Mouse (Mus musculus) brown adipose tissue, adult 24 weeks (tissue): ENCODE measurements at regions not wholly inside any gene's neighbourhood (a gene's known extent, or its start where the extent isn't known, plus 50 kb on each side); places are given as distances from the start of the nearest gene placed in this dataset.

Source experiments
- H3K27ac ChIP-seq: fragments of 200-500 bp; replicated peaks from 2 replicates; pipeline ENCODE4 v1.5.1; 2012; ENCODE audit warnings: low read depth, mild to moderate bottlenecking, low read length
- H3K4me1 ChIP-seq: fragments of 200-500 bp; 2 replicates; pipeline ENCODE4 v1.6.1; 2012; ENCODE audit warnings: low read length, mixed read lengths; ENCODE audit not compliant: control insufficient read depth, insufficient read depth, insufficient read length
- H3K4me3 ChIP-seq: fragments of 200-500 bp; 2 replicates; pipeline ENCODE4 v1.5.1; 2012; ENCODE audit warnings: low read depth, mild to moderate bottlenecking, low read length, moderate library complexity; ENCODE audit not compliant: insufficient read depth

- Histone ChIP-seq H3K27ac (no peak overlapping the region), H3K4me1 (no peaks in the 10 kb centered on the region)
Measured at GRCm38 (mm10) chr14:45992041-45992869, 334.3 kb upstream of the Ddhd1 start.

DNA sequence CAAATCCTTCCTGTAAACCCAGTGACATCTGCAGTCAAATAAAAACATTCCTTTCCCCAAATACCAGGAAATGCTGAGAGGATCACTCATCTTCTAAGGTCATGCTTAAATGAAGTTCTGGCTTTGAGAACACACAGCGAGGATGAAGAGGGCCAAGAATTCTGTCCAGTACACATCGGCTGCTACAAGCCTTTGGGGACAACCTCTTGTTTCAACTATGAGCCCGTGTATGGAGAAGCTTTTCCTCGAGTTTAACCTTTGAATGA lies 334.9 kb upstream of the Ddhd1 start:
- no peak overlapping the region for H3K4me3 ChIP-seq
- H3K4me1 ChIP-seq = no peaks in the 10 kb centered on the region
- no peak overlapping the region for H3K27ac ChIP-seq

More at GRCm38 (mm10) chr14:45992041-45992869, 334.3 kb upstream of the Ddhd1 start:
- H3K4me3 ChIP-seq = no peak overlapping the region

DNA sequence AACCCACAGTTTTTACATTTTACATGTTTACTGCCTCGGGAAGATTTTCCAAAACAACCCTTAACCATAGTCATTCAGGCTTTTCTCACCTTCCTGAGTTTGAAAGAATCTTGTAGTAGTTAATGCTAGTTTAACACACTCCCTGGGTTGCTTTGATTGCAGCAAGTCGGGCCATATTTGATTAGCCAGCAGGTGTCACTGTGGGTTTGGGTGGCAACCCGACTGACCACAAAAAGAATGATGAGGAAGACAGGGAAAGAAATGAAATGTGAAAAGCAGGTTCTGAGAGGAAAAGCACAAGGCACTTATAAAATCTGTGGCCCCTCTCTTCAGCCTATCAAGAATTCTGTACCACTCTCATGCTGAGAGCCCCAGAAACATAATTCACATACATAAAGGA lies 335.7 kb upstream of the Ddhd1 start:
- H3K4me1 ChIP-seq = no peaks in the 10 kb centered on the region
- H3K4me3 ChIP-seq = no peak overlapping the region
- H3K27ac ChIP-seq = no peak overlapping the region

GRCm38 (mm10) chr14:45996760-45997159 lies 338.8 kb upstream of the Ddhd1 start:
- Histone ChIP-seq H3K27ac (no peak overlapping the region), H3K4me1 (no peaks in the 10 kb centered on the region), H3K4me3 (no peak overlapping the region)

DNA sequence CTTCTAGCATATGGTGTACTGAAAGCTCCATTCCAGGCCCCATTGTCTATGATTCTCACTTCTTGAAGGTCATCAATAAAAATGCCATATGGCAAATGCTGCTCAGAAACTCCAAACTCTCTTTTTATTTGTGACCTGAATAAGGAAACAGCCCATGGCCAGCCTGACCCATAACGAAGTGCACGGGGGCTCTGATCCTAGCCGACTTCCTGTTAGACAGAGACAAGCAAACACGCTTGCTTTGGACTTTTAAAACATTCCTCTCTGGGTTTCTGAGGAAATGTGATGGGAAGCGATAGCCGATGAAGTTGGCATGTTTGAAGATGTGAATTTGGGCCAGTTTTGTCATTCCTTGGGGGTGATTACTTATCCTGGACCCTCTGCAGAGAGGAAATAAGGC lies 346.1 kb upstream of the Ddhd1 start:
- H3K27ac ChIP-seq = no peak overlapping the region
- H3K4me3 ChIP-seq = no peak overlapping the region
- H3K4me1 ChIP-seq = no peaks in the 10 kb centered on the region

DNA sequence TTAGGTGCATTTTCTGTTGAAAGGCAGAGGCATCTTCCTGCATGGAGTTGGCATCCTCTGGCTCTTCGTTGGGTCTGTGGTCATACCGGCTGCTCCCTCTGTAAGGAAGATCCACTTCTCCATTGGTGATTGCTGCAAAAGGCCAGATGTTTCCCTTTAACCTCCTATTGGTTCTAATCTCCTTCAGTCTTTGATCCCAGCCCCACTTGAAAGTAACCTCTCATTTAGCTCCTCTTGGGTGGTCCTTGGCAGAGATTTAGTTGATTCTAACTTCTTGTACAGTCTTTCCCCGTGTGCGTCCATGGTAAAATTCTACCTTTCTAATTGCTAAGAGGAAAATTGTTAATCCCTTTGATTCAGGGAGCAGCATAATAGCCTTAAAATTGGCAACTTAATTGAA lies 347.4 kb upstream of the Ddhd1 start:
- Histone ChIP-seq H3K4me1 (no peaks in the 10 kb centered on the region), H3K27ac (no peak overlapping the region), H3K4me3 (no peak overlapping the region)

- Histone ChIP-seq H3K4me1 (no peaks in the 10 kb centered on the region), H3K4me3 (no peak overlapping the region), H3K27ac (no peak overlapping the region)
Measured at GRCm38 (mm10) chr14:46013232-46013631, 355.3 kb upstream of the Ddhd1 start.

GRCm38 (mm10) chr14:46014090-46014489 lies 356.1 kb upstream of the Ddhd1 start:
- no peaks in the 10 kb centered on the region for H3K4me1 ChIP-seq
- no peak overlapping the region for H3K4me3 ChIP-seq
- no peak overlapping the region for H3K27ac ChIP-seq

- H3K4me1 ChIP-seq = no peaks in the 10 kb centered on the region
Measured at GRCm38 (mm10) chr14:46015682-46016400, 357.9 kb upstream of the Ddhd1 start.

GRCm38 (mm10) chr14:46016701-46017106 lies 358.8 kb upstream of the Ddhd1 start:
- Histone ChIP-seq H3K4me1 (no peaks in the 10 kb centered on the region), H3K4me3 (no peak overlapping the region), H3K27ac (no peak overlapping the region)

More at GRCm38 (mm10) chr14:46015682-46016400, 357.9 kb upstream of the Ddhd1 start:
- no peak overlapping the region for H3K4me3 ChIP-seq
- H3K27ac ChIP-seq = no peak overlapping the region

DNA sequence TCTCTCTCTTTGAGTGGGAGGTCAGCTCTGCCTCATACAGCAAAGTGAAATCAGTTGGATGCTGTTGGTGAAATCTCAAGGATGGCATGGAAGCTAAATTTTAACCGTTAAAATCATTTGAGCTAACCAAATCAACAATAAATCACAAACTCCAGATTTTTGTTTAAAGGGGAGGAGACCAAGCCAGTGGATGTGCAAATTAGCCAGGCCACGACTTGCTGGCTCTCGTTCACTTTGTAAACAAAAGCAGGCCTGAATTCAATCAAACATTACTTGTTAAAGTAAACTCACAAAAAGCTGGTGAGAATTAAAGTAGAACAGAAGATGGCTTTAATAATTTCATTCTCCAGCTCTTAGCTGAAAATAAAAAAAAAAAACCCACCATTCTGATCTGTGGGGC lies 359.3 kb upstream of the Ddhd1 start:
- no peak overlapping the region for H3K27ac ChIP-seq
- no peaks in the 10 kb centered on the region for H3K4me1 ChIP-seq
- H3K4me3 ChIP-seq = no peak overlapping the region

GRCm38 (mm10) chr14:46017976-46018375 lies 360.0 kb upstream of the Ddhd1 start:
- H3K27ac ChIP-seq = no peak overlapping the region
- H3K4me3 ChIP-seq = no peak overlapping the region
- no peaks in the 10 kb centered on the region for H3K4me1 ChIP-seq

DNA sequence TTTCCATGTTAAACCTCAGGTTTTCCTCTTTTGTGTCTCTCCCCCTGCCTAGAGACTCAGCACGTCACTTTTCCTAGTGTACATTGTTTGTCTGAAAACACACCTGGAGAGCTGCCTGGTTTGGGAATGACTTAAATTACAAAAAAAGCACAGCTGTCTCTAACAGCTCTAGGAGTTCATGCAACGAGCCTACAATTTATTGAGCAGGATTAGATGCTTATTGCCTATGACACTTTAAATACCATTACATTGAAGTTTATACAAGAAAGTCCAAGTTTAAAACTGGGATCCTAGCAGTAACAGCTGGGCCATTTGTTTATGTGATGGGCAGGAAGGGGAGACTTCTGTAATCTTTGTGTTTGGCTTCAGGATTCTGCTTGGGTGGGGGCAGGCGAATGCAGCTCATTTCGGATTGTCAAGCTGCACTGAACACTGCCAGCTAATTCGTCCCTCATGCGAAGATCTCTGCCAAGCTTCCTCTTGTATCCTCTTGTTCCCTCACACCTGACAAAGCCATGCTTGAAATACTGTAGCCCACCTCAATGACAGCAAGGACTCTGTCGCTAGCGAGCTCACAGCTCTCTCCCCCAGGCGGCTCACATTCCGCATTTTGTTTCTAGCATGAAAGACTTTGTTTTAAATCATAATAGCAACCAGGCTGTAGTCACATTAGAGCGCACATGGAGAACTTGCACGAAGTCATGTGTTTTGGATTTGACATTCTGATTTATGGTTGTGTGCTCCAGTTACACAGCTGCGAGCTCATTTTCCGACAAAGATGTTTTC lies 359.8 kb upstream of the Gm15217 start:
- no peak overlapping the region for H3K4me3 ChIP-seq
- no peak overlapping the region for H3K27ac ChIP-seq
- H3K4me1 ChIP-seq = no peaks in the 10 kb centered on the region

DNA sequence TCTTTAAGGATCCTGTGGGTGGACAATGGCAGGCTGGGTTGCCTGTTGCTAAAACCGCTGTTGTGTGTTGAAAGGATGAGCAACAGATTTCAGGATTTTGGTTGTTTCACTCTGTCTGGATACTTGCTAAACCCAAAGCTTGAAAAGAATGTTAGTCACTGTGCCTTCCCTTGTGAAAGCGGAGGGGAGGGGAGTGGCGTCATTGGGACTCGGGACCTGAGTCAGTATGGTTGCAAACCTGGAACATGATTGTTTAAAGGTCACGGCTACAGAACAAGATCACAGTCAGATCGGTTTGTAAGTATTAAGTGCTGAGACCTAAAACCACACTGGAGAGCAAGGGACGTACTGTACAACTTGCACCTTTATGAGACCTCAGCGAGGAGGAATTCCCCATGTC lies 344.9 kb upstream of the Gm15217 start:
- Histone ChIP-seq H3K4me1 (no peaks in the 10 kb centered on the region), H3K4me3 (no peak overlapping the region), H3K27ac (no peak overlapping the region)

GRCm38 (mm10) chr14:46060622-46061381 lies 318.4 kb upstream of the Gm15217 start:
- no peaks in the 10 kb centered on the region for H3K4me1 ChIP-seq
- H3K4me3 ChIP-seq = no peak overlapping the region
- H3K27ac ChIP-seq = no peak overlapping the region
